Mouse (Mus musculus) WW6 (cell line): ENCODE measurements around the gene Spg7.
A peak's percentile ranks its signal among the peaks of the same experiment; 100 is the strongest.
"Not testable (repeated sequence)": the region's sequence is repeated elsewhere in the genome, so short reads cannot be mapped to it uniquely, and the experiment has no call there.

Experiments
- DNase-seq: peaks from one replicate; pipeline ENCODE4 v3.0.0-alpha.2; 2013; ENCODE audit warnings: low read depth, low spot score

Gene Spg7

GRCm38 (mm10) chr8:123062721-123063120 lies at the start of gene Spg7:
Spg7 (plus strand) TSS chr8:123062942.
- no peak for DNase-seq

DNA sequence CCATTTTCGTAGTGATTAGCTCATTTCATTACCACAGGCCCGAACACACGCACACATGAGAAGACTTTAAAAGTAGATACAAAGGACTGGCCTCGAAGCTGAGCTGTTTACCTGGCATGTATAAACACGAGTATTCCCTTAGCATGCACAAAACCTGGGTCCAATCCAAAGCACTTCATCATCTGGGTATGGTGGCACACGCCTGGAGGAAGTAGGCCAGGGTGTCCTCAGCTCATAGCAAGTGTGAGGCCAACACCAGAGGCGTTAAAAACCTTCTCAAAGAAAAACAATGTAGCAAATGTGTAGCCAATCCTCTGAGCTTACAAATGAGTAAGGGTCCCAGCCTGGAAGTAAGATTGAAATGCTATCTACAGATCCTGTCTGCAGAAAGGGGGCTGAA lies 48.3 kb upstream of the Spg7 start:
- DNase-seq, result no peak

DNA sequence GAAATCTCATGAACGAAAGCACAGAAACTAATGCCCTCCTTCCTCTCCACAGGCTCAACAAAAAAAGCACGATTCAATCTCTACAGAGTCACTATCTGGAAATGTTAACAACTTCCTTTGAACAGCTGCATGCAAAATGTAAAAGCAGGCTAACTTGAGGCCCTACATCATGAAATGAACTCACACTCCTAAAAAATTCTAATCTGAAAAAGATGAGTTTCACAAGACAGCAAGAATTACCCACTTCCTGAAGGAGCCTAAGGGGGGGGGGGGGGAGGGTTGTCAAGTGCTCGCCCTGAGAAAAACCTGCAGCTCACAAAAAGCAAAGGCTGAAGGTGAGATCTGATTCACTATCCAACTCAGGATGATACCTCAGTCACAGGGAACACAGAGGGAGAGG lies 47.7 kb upstream of the Spg7 start:
- no peak for DNase-seq

DNA sequence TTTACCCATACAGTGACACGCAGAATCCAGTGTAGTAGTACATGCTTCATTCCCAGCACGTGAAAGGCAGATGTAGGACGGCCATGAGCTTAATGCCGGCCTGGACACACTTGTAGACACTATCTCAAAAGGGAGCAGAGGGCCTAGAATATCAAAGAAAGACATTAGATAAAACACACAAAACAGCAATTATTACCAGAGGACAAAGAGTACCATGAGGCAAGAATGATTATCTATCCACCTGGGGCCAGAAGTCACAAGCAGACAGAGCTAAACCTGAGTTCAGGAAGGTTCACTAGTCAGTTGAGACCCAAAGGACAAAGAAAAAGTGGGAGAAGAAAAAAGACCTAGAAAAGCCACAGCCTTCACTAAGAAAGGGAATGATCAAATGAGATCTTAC lies 45.6 kb upstream of the Spg7 start:
- no peak for DNase-seq

GRCm38 (mm10) chr8:123018484-123019164 lies 44.1 kb upstream of the Spg7 start:
- DNase-seq, result no peak

GRCm38 (mm10) chr8:123020084-123020483 lies 42.7 kb upstream of the Spg7 start:
- no peak for DNase-seq

- no peak for DNase-seq
Measured at GRCm38 (mm10) chr8:123020859-123021258, 41.9 kb upstream of the Spg7 start.

GRCm38 (mm10) chr8:123021259-123021658 lies 41.5 kb upstream of the Spg7 start:
- DNase-seq, result no peak

- no peak for DNase-seq
Measured at GRCm38 (mm10) chr8:123022727-123023126, 40.0 kb upstream of the Spg7 start.

DNA sequence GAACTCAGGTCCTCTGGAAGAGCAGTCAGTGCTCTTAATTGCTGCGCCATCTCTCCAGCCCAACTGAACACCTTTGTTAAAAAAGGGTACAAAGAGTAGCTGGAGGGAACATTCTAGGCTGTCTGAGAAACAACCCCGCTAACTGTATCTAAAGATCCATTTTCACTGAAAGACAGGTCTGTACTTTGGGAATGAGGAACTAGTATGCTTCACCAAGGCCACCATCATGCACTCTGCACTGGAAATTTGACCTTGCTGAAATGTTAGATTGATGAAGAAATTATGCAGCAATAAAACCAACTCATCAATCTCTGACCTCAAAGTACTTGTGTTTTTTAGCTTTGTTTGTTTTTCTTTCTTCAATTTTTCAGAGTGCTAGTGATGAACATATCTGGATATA lies 38.5 kb upstream of the Spg7 start:
- DNase-seq, result no peak

GRCm38 (mm10) chr8:123025951-123026351 lies 36.8 kb upstream of the Spg7 start:
- no peak for DNase-seq

DNA sequence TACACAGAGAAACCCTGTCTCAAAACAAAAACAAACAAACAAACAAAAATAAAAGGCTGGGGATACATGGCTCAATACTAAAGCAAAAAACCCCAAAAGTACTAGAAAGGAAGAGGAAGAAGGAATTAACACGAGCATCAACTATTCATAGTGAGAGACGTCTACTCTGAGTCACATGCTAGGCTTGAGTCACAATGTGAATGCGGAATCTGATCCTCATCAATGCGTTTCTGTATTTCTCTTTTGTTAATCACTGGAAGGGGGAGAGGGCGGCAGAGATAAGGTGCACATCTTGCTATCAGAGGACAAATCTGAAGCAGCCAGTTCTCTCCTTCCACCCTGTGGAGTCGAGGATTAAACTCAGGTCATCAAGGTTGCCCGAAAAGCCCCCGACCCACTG lies 35.0 kb upstream of the Spg7 start:
- no peak for DNase-seq

- not testable (repeated sequence) for DNase-seq
Measured at GRCm38 (mm10) chr8:123030091-123030490, 32.7 kb upstream of the Spg7 start.

DNA sequence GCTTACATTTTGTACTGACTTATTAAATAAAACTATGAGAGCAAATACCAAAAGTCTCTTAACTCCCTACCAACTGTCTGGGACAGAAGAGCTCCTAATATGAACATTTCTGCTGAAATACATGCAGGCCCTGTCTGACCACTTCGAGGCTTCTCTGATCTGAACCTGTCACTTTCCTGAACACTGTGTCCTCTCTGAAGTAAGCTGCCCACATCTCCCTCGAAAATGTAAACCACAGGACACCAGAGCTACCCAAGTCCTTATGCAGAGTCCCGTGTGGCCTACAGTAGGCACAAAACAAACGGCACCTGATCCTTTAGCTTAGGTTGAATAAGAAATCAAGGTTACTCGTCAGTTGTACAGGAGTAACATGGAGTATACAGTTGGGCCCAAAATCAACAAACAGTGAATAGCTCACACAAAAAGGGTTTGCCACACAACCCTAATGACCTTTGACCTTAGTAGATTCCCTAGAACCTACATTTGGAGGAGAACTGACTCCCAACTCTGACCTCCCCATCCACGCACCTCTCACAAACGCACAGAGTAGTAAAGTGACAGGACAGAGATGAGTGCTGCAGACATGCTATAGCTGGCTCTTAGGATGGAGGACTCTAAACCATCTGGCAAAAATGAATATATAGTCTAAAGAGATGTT lies 31.3 kb upstream of the Spg7 start:
- no peak for DNase-seq

- DNase-seq, result no peak
Measured at GRCm38 (mm10) chr8:123032730-123033129, 30.0 kb upstream of the Spg7 start.

GRCm38 (mm10) chr8:123033431-123033830 lies 29.3 kb upstream of the Spg7 start:
- no peak for DNase-seq

GRCm38 (mm10) chr8:123034171-123034570 lies 28.6 kb upstream of the Spg7 start:
- no peak for DNase-seq

- DNase-seq, result peak; percentile 64
Measured at GRCm38 (mm10) chr8:123036956-123037355, 25.8 kb upstream of the Spg7 start.

GRCm38 (mm10) chr8:123037487-123037886 lies 25.3 kb upstream of the Spg7 start:
- DNase-seq, result no peak

- no peak for DNase-seq
Measured at GRCm38 (mm10) chr8:123038351-123038750, 24.4 kb upstream of the Spg7 start.

DNA sequence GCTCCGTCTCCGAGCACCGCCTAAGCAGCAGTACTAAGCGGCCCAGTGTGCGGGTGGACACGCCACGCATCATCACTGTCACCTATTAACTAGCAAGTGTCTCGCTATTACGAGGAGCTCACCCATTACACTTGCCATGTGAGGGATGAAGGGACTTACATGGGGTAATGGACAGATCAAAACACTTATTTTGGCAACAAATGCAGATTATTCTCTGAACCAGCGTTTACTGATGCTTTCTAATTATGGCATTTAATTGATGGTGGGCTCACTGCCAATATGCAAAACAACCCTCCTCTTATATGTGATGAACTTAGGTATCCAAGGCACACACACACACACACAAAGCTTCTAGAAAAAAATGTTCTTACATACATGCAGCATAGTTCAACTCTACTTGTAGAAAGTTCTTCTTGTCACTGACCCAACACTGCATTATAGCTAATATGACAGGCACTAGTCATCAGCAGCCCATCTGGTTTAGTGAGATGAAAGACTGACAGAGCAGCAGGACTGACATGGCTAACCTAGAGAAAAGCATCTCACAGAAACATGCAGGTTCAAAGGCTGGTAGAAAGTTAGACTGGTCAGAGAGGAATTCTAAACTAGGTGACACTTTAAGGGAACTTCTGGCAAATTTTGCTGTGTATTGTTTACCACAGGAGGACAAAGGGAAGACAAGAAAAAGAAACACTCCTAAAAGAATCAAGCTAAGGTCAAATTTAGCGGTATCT lies 23.2 kb upstream of the Spg7 start:
- no peak for DNase-seq

GRCm38 (mm10) chr8:123040110-123040650 lies 22.6 kb upstream of the Spg7 start:
- no peak for DNase-seq
